Mouse (Mus musculus): Measurements from ENCODE around the gene Rngtt. TPM values are rescaled to one million over a fixed set of nuclear protein-coding genes. Genes with fewer than 3 reads are reported as not detected.

Rngtt gene
- polyA plus RNA-seq, 1 experiment = 15.0 TPM

DNA sequence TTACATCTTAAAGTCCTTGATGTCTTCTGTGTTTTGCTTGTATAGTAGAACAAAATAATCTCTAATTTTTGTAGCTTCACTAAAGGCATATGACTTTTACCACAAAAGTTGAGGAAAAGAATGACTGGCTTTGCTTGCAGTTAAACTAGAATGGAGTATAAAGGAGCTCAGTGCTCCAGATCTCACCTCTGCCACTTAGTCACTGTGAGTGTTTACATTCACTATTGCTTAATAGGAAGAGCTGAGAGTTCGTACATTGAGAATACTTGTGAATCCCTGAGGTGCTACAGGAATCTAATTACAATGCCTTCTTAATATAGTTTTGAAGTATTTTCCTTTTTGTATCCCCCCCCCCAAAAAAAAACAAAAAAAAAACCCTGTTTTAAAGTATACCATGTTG is 154.3 kb downstream of the Rngtt start:
- TF ChIP-seq POLR2A (IDR thresholded peaks at IDR 0.05; ENCODE audit: borderline replicate concordance, extremely low read depth, insufficient read depth, insufficient read length, poor library complexity, severe bottlenecking) (no peak), CTCF (IDR thresholded peaks at IDR 0.05; ENCODE audit: borderline replicate concordance, extremely low read depth, insufficient read depth, insufficient read length) (no peak)
- DNase-seq (ENCODE audit: low read depth) = no peak

- DNase-seq (ENCODE audit: low read depth) = no peak
- TF ChIP-seq CTCF (IDR thresholded peaks at IDR 0.05; ENCODE audit: borderline replicate concordance, extremely low read depth, insufficient read depth, insufficient read length) (no peak), POLR2A (IDR thresholded peaks at IDR 0.05; ENCODE audit: borderline replicate concordance, extremely low read depth, insufficient read depth, insufficient read length, poor library complexity, severe bottlenecking) (no peak)
Observed at GRCm38 (mm10) chr4:33465871-33466270, 155.8 kb downstream of the Rngtt start.

DNA sequence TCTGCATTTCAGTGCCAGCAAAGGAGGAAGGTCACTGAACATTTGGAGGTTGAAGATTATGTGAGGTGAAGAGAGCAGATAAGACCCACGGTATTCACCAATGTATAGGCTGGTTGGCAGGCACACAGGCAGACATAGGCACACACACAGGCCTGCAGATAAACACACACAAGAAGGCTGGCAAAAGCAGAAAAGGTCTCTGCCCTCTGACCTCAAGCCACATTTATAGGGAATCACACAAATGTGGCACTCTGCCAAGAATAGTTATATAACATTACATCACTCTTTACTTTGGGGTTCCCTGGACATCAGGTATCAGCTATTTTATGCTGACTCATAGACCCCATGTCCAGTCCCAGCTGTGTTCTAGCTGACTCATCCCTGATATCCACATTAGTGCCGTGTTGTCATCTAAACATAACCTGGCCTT is 156.9 kb downstream of the Rngtt start:
- no peak for DNase-seq (ENCODE audit: low read depth)
- no peak for TF ChIP-seq CTCF (IDR thresholded peaks at IDR 0.05; ENCODE audit: borderline replicate concordance, extremely low read depth, insufficient read depth, insufficient read length)
- TF ChIP-seq POLR2A (IDR thresholded peaks at IDR 0.05; ENCODE audit: borderline replicate concordance, extremely low read depth, insufficient read depth, insufficient read length, poor library complexity, severe bottlenecking) = no peak

DNA sequence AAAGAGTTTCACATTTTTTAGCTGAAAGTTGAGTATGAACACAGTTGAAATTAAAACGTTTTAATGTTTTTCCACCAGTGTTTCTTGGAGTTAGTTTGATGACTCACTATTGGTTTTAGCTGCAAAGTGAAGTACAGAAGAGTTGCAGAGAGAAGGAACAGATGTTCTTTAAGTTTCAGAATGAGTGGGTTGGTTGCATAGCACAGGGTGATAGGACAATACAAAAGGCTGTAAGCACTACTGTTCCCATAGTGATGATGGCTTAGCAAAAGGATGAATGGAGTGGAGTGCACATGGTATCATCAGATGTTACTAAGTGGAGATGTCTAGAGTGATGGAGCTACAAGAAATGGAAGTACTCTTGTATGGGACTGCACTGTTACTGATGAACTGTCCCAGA is 157.5 kb downstream of the Rngtt start:
- no peak for TF ChIP-seq CTCF (IDR thresholded peaks at IDR 0.05; ENCODE audit: borderline replicate concordance, extremely low read depth, insufficient read depth, insufficient read length)
- no peak for TF ChIP-seq POLR2A (IDR thresholded peaks at IDR 0.05; ENCODE audit: borderline replicate concordance, extremely low read depth, insufficient read depth, insufficient read length, poor library complexity, severe bottlenecking)
- no peak for DNase-seq (ENCODE audit: low read depth)

- TF ChIP-seq CTCF (IDR thresholded peaks at IDR 0.05; ENCODE audit: borderline replicate concordance, extremely low read depth, insufficient read depth, insufficient read length) (no peak), POLR2A (IDR thresholded peaks at IDR 0.05; ENCODE audit: borderline replicate concordance, extremely low read depth, insufficient read depth, insufficient read length, poor library complexity, severe bottlenecking) (no peak)
- no peak for DNase-seq (ENCODE audit: low read depth)
Observed at GRCm38 (mm10) chr4:33468151-33468550, 158.0 kb downstream of the Rngtt start.

DNA sequence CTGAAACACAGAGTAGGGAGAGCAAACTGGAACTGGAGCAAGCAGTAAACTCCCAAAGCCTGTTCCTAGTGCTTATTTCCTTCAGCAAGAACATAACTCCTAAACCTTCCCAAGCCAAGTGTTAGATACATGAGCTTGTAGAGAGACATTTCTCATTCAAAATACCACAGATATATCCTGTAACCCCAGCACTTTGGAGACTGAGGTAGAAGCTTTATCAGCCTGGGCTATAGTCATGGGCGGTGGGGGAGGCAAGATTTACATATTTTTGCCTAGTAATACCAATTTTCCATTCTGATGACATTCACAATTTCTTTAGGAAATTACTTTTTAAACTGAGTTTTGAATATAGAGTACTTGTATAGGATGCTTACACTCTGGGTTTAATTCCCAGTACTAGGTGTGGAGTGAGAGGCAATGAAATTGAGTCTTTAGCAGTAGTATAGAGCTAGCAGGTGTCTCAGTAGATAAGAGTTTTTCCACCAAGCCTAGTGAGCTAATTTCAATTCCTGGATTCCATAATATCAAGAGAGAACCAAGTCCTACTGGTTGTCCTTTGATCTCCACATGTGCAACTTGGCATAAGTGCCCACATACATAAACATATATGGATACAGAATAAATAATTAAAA is 160.7 kb downstream of the Rngtt start:
- no peak for DNase-seq (ENCODE audit: low read depth)
- TF ChIP-seq CTCF (IDR thresholded peaks at IDR 0.05; ENCODE audit: borderline replicate concordance, extremely low read depth, insufficient read depth, insufficient read length) (no peak), POLR2A (IDR thresholded peaks at IDR 0.05; ENCODE audit: borderline replicate concordance, extremely low read depth, insufficient read depth, insufficient read length, poor library complexity, severe bottlenecking) (no peak)

- TF ChIP-seq CTCF (IDR thresholded peaks at IDR 0.05; ENCODE audit: borderline replicate concordance, extremely low read depth, insufficient read depth, insufficient read length) = no peak
- TF ChIP-seq POLR2A (IDR thresholded peaks at IDR 0.05; ENCODE audit: borderline replicate concordance, extremely low read depth, insufficient read depth, insufficient read length, poor library complexity, severe bottlenecking) = no peak
- no peak for DNase-seq (ENCODE audit: low read depth)
Observed at GRCm38 (mm10) chr4:33478011-33478785, 168.1 kb downstream of the Rngtt start.

GRCm38 (mm10) chr4:33481721-33482120 is 171.6 kb downstream of the Rngtt start:
- TF ChIP-seq CTCF (IDR thresholded peaks at IDR 0.05; ENCODE audit: borderline replicate concordance, extremely low read depth, insufficient read depth, insufficient read length) = no peak
- TF ChIP-seq POLR2A (IDR thresholded peaks at IDR 0.05; ENCODE audit: borderline replicate concordance, extremely low read depth, insufficient read depth, insufficient read length, poor library complexity, severe bottlenecking) = no peak
- DNase-seq (ENCODE audit: low read depth) = peak; percentile 78

- no peak for DNase-seq (ENCODE audit: low read depth)
- TF ChIP-seq POLR2A (IDR thresholded peaks at IDR 0.05; ENCODE audit: borderline replicate concordance, extremely low read depth, insufficient read depth, insufficient read length, poor library complexity, severe bottlenecking) = no peak
- no peak for TF ChIP-seq CTCF (IDR thresholded peaks at IDR 0.05; ENCODE audit: borderline replicate concordance, extremely low read depth, insufficient read depth, insufficient read length)
Observed at GRCm38 (mm10) chr4:33486050-33486449, 175.9 kb downstream of the Rngtt start.

GRCm38 (mm10) chr4:33491108-33491507 is 181.0 kb downstream of the Rngtt start:
- no peak for DNase-seq (ENCODE audit: low read depth)
- TF ChIP-seq POLR2A (IDR thresholded peaks at IDR 0.05; ENCODE audit: borderline replicate concordance, extremely low read depth, insufficient read depth, insufficient read length, poor library complexity, severe bottlenecking) = no peak

DNA sequence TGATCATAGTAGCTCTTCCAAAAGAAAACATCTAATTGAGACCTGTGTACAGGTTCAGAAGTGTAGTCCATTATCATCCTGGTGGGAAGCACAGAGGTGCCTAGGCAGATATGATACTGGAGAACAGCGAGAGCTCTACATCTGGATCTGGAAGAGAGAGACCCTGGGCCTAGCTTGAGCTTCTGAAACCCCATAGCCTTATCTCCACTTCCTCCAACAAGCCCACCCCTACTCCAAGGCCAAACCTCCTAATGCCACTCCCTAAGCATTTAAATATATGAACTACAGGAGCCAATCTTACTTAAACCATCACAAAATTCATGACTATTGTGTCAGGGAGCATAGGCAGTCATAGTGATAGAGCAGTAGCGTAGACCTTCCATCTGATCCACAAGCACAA is 184.3 kb downstream of the Rngtt start:
- no peak for TF ChIP-seq POLR2A (IDR thresholded peaks at IDR 0.05; ENCODE audit: borderline replicate concordance, extremely low read depth, insufficient read depth, insufficient read length, poor library complexity, severe bottlenecking)
- TF ChIP-seq CTCF (IDR thresholded peaks at IDR 0.05; ENCODE audit: borderline replicate concordance, extremely low read depth, insufficient read depth, insufficient read length) = no peak
- DNase-seq (ENCODE audit: low read depth) = no peak

- DNase-seq (ENCODE audit: low read depth) = no peak
- TF ChIP-seq POLR2A (IDR thresholded peaks at IDR 0.05; ENCODE audit: borderline replicate concordance, extremely low read depth, insufficient read depth, insufficient read length, poor library complexity, severe bottlenecking) = no peak
- TF ChIP-seq CTCF (IDR thresholded peaks at IDR 0.05; ENCODE audit: borderline replicate concordance, extremely low read depth, insufficient read depth, insufficient read length) = no peak
Observed at GRCm38 (mm10) chr4:33496985-33497384, 186.9 kb downstream of the Rngtt start.

Data from brain, embryonic 14.5 days (tissue).